Mouse (Mus musculus) heart, embryonic 16.5 days (tissue): ENCODE results near the gene Nutm1. TPM values are rescaled to one million over a fixed set of nuclear protein-coding genes. Genes with fewer than 3 reads are reported as not detected.
"Not testable (repeated sequence)": the region's sequence is repeated elsewhere in the genome, so short reads cannot be mapped to it uniquely, and the experiment has no call there.

Experiments
- ATAC-seq: fragments of 200-750 bp; cut with Nextera tagmentation; replicated peaks from 2 replicates; pipeline ENCODE4 v1.8.0; 2017; ENCODE audit warnings: moderate number of reproducible peaks; ENCODE audit not compliant: insufficient read depth, low FRiP score; ENCODE audit errors: extremely low read depth
- H3K27ac ChIP-seq: fragments of 300-500 bp; sonication (generic); 2 replicates; pipeline ENCODE4 v1.5.1; 2014; ENCODE audit warnings: mild to moderate bottlenecking, low read length, control low read depth, moderate library complexity
- H3K27me3 ChIP-seq: fragments of 300-500 bp; sonication (generic); 2 replicates; pipeline ENCODE4 v1.6.1; 2014; ENCODE audit warnings: low read length, mixed read lengths; ENCODE audit not compliant: control insufficient read depth, insufficient read depth
- H3K36me3 ChIP-seq: fragments of 300-500 bp; sonication (generic); 2 replicates; pipeline ENCODE4 v1.6.1; 2014; ENCODE audit not compliant: control insufficient read depth, insufficient read depth
- H3K4me1 ChIP-seq: fragments of 300-500 bp; sonication (generic); 2 replicates; pipeline ENCODE4 v1.6.1; 2014; ENCODE audit warnings: low read length, mixed read lengths; ENCODE audit not compliant: control insufficient read depth, insufficient read depth
- H3K4me2 ChIP-seq: fragments of 300-500 bp; sonication (generic); 2 replicates; pipeline ENCODE4 v1.6.1; 2014; ENCODE audit warnings: low read depth, mild to moderate bottlenecking, control low read depth, low read length
- H3K4me3 ChIP-seq: fragments of 300-500 bp; sonication (generic); 2 replicates; pipeline ENCODE4 v1.5.1; 2014; ENCODE audit warnings: mild to moderate bottlenecking, control low read depth, low read length
- H3K9ac ChIP-seq: fragments of 300-500 bp; sonication (generic); 2 replicates; pipeline ENCODE4 v1.6.1; 2014; ENCODE audit warnings: low read length, control low read depth
- H3K9me3 ChIP-seq: fragments of 300-500 bp; sonication (generic); replicated peaks from 2 replicates; pipeline ENCODE4 v1.6.1; 2016; ENCODE audit warnings: low read length; ENCODE audit not compliant: control insufficient read depth
- WGBS: fragments of 180-500 bp; shearing (Covaris S2); extraction: QIAGEN DNeasy Blood & Tissue Kit; methylation state at CpG from one replicate; pipeline ENCODE4 v1.1.7; 2014; 5-methylcytosine and 5-hydroxymethylcytosine counted together
- polyA plus RNA-seq: library from polyadenylated mRNA; unstranded; fragments of >200 nt; fragmentation: Nextera tagmentation; extraction: Ambion mirVana; gene quantifications from 2 replicates; pipeline ENCODE4 v1.2.1, GENCODE M21; 2015

Gene Nutm1
- not detected in 2 replicates for polyA plus RNA-seq

DNA sequence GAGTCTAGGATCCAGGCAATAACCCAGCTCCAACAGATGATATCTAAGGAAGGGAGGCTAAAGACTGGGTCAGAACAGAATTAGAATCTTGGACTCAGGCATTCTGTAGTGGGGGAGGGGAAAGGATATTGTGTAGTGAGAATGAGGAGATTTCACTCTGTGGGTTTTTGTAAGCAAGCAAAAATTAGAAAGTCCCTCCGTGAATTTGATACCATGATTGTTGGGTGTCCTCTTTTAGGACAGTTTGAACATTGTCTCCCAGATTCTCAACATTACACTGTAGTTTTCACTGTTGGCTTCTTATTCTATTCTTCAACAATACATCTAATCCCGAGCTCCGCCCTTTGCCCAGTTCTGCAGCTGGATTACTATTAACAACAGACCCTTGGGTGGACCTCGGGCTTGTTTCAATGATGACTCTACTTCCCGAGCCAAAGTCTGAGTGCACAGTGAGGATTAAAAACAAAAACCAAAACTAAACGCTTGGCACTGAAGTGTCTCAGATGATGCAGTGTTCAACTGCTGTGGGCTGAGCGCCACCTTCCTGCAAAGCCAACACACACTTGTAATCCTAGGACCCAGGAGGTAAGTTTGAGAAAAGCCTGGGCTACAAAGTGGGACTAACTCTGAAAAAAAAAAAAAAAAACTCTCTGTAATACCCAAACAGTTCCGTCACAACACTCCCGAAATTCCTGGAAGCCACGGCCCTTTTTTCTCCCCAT is at the start of gene Nutm1:
TSS of gene Nutm1 (minus strand) at position 51 of the 722 bp plus-strand sequence.
- H3K9me3 ChIP-seq, result no peaks in the 10 kb centered on the region
- peaks cover 9% of the 10 kb centered on the region for H3K4me1 ChIP-seq
- no peak within 1 kb of the TSS for H3K9ac ChIP-seq
- no peaks in the 10 kb centered on the region for H3K27me3 ChIP-seq
- H3K4me2 ChIP-seq, result no peak within 1 kb of the TSS
- no peak within 1 kb of the TSS for H3K4me3 ChIP-seq
- 69% methylated on average over 10 of the region's 10 CpGs for WGBS
- no peaks in the 10 kb centered on the region for H3K36me3 ChIP-seq
- ATAC-seq, result no peak
- H3K27ac ChIP-seq, result no peak within 1 kb of the TSS

DNA sequence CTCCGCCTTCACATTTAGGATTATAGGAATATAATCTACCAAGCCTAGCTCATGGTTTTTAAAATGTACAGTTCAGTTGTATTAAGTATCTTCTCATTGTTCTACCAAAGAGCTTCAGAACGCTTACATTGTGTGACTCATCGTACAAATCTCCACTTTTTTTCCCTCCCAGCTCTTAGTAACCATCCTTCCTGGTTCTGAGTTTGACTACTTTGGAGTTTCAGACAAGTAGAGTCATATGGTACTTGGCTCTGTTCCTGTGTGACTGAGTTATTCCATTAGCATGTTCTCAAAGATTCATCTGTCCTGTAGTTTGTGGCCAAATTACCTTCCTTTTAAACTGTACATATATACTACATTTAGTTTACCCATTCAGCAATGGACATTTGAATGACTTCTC is 49.6 kb upstream of the Nutm1 start:
- H3K4me1 ChIP-seq, result 0 out of 2 replicates have a peak, but pooled peaks cover 2% of the 10 kb centered on the region
- H3K27ac ChIP-seq, result peak overlapping the region; percentile 51
- H3K27me3 ChIP-seq, result no peaks in the 10 kb centered on the region
- no peak overlapping the region for H3K9ac ChIP-seq
- H3K4me2 ChIP-seq, result peak overlapping the region; percentile 17
- 69% methylated on average over 3 of the region's 3 CpGs for WGBS
- no peaks in the 10 kb centered on the region for H3K9me3 ChIP-seq
- H3K4me3 ChIP-seq, result no peak overlapping the region
- no peaks in the 10 kb centered on the region for H3K36me3 ChIP-seq
- ATAC-seq, result no peak

- Histone ChIP-seq H3K9ac (no peak overlapping the region), H3K4me2 (no peak overlapping the region), H3K27ac (no peak overlapping the region), H3K9me3 (no peaks in the 10 kb centered on the region), H3K27me3 (no peaks in the 10 kb centered on the region), H3K4me1 (peaks cover 7% of the 10 kb centered on the region; the same call in 1 of the 2 replicates), H3K36me3 (no peaks in the 10 kb centered on the region), H3K4me3 (no peak overlapping the region)
- 88% methylated on average over 4 of the region's 4 CpGs for WGBS
- no peak for ATAC-seq
Measured at GRCm38 (mm10) chr2:112298221-112298620, 39.1 kb upstream of the Nutm1 start.

DNA sequence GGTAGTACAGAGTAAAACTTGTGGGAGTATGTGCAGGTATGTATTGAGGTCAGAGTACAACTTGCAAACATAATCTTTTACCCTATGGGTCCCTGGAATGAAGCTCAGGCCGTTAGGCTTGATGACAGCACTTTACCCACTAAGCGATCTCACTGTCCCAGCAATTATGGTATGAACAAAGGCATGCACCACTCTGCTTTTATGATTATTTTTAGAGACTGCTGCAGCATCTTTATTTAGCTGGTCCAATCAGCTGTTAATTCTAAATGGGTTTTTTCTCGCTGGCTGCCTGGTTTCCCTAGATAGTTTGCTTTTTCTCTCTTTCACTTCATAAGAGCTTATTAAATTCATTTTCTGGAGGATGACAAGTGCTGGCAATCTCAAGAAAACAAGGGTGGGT is 37.1 kb upstream of the Nutm1 start:
- whole genome bisulfite sequencing, result 43% methylated on average over 3 of the region's 3 CpGs
- peak; percentile 87 for ATAC-seq
- Histone ChIP-seq H3K27ac (peak overlapping the region; percentile 92), H3K4me2 (peak overlapping the region; percentile 56), H3K27me3 (no peaks in the 10 kb centered on the region), H3K9ac (peak overlapping the region; percentile 62), H3K9me3 (no peaks in the 10 kb centered on the region), H3K36me3 (no peaks in the 10 kb centered on the region), H3K4me1 (peaks cover 7% of the 10 kb centered on the region; the same call in 1 of the 2 replicates), H3K4me3 (peak overlapping the region; percentile 23; the same call in 1 of the 2 replicates)

DNA sequence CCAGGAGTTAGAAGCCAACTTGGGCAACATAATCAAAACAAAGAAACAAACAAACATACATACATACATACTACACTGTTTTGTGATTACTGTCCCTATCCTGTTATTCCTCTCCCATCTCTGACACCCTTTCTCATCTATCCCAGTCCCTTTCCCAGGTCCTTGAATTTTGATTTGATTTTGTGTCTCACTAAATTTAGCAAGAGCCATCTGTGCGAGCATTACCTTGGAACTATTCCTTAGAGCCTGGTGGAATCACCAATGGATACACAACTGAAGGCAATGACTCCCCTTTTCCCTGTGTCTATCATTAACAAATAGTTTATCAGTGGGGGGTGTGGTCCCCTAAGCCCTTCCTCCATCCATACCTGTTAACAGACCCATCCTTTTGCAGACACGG is 33.7 kb upstream of the Nutm1 start:
- Histone ChIP-seq H3K27me3 (no peaks in the 10 kb centered on the region), H3K9me3 (no peaks in the 10 kb centered on the region), H3K36me3 (no peaks in the 10 kb centered on the region), H3K9ac (no peak overlapping the region), H3K27ac (no peak overlapping the region), H3K4me2 (no peak overlapping the region), H3K4me1 (peaks cover 14% of the 10 kb centered on the region), H3K4me3 (no peak overlapping the region)
- 69% methylated on average over 2 of the region's 2 CpGs for WGBS
- ATAC-seq, result no peak

GRCm38 (mm10) chr2:112289507-112289906 is 30.4 kb upstream of the Nutm1 start:
- Histone ChIP-seq H3K9ac (no peak overlapping the region), H3K4me2 (no peak overlapping the region), H3K9me3 (no peaks in the 10 kb centered on the region), H3K4me3 (no peak overlapping the region), H3K27me3 (no peaks in the 10 kb centered on the region), H3K4me1 (peaks cover 16% of the 10 kb centered on the region), H3K27ac (peak overlapping the region; percentile 55), H3K36me3 (no peaks in the 10 kb centered on the region)
- WGBS, result 67% methylated on average over 3 of the region's 3 CpGs
- ATAC-seq, result no peak

GRCm38 (mm10) chr2:112287059-112287458 is 28.0 kb upstream of the Nutm1 start:
- no peaks in the 10 kb centered on the region for H3K9me3 ChIP-seq
- no peaks in the 10 kb centered on the region for H3K36me3 ChIP-seq
- peak overlapping the region; percentile 39; the same call in 1 of the 2 replicates for H3K27ac ChIP-seq
- WGBS, result 50% methylated on average over 4 of the region's 4 CpGs
- no peak overlapping the region for H3K9ac ChIP-seq
- H3K27me3 ChIP-seq, result no peaks in the 10 kb centered on the region
- H3K4me3 ChIP-seq, result no peak overlapping the region
- ATAC-seq, result no peak
- H3K4me2 ChIP-seq, result no peak overlapping the region
- H3K4me1 ChIP-seq, result peaks cover 22% of the 10 kb centered on the region

- not testable (repeated sequence) for H3K36me3 ChIP-seq, H3K27ac ChIP-seq, H3K9me3 ChIP-seq, ATAC-seq, H3K4me2 ChIP-seq, H3K4me3 ChIP-seq, H3K9ac ChIP-seq, H3K27me3 ChIP-seq
- H3K4me1 ChIP-seq, result peaks cover 24% of the 10 kb centered on the region
- 96% methylated on average over 1 of the region's 1 CpGs for WGBS
Measured at GRCm38 (mm10) chr2:112286062-112286461, 27.0 kb upstream of the Nutm1 start.

GRCm38 (mm10) chr2:112285031-112285390 is 25.9 kb upstream of the Nutm1 start:
- Histone ChIP-seq H3K9ac (peak overlapping the region; percentile 86), H3K27ac (no peak overlapping the region; the same call in 1 of the 2 replicates), H3K4me1 (peaks cover 24% of the 10 kb centered on the region), H3K4me2 (peak overlapping the region; percentile 98), H3K27me3 (no peaks in the 10 kb centered on the region), H3K9me3 (no peaks in the 10 kb centered on the region), H3K4me3 (peak overlapping the region; percentile 74), H3K36me3 (no peaks in the 10 kb centered on the region)
- ATAC-seq, result no peak
- WGBS, result 61% methylated on average over 6 of the region's 6 CpGs
